Mouse (Mus musculus): Measurements from ENCODE around the gene Pfkfb4.
A peak's percentile ranks its signal among the peaks of the same experiment; 100 is the strongest.

Gene Pfkfb4

GRCm38 (mm10) chr9:108991428-108992084 lies at the start of gene Pfkfb4:
Pfkfb4 (plus strand) TSS chr9:108991778.
- peak; percentile 100 for DNase-seq (ENCODE audit: low read depth, low spot score)

DNA sequence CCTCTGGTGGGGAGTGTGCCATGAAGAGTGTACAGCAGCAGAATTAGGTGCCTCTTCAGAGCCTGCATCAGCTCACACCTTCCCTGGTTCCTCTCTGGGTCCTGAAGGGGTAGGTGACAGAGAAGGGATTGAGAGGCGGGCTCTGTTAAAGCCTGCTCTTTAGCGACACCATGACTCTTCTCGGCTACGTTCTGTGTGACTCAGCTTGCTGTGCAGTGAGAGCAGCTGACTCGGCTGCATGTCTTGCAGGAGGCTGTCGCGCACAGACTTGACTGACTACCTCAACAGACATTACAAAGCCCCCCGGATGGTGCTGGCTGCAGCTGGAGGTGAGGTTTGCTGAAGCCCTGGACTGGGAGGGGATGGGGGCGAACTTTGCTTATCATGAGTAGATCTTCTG lies 46.5 kb upstream of the Pfkfb4 start:
- DNase-seq (ENCODE audit: low read depth, low spot score) = no peak

- no peak for DNase-seq (ENCODE audit: low read depth, low spot score)
Observed at GRCm38 (mm10) chr9:108945608-108946007, 46.0 kb upstream of the Pfkfb4 start.

DNA sequence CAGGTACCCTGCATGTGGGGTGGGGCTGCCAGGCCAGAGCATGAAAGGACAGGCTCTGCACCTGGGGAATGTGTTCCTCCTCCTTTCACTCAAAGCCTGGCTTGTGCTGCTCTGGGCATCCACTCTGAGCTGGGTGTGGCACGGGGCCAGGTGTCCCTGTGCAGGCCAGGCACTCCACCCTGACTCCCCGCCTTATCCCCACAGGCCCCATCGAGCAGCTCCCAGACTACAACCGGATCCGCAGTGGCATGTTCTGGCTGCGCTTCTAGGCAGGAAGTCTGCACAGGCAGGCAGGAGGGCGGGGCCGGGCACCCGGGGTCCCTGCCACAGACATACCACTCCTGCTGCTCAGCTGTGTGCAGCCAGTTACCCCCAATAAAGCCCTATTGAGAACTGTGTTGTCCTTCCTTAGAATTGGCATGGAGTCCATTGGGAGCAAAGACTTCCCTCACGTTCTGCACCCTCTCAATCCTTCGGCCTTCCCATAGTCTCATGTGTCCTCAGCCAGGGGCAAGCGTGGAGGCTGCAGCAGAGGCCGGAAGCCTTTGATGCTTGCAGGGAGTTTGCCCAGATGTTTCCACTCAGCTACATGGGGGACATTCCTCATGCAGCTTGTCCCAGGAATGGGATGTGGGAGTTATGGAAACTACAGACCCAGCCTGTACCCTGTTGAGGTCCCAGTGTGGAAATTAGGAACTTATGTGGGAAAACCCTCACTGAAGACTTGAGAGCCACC lies 42.2 kb upstream of the Pfkfb4 start:
- DNase-seq (ENCODE audit: low read depth, low spot score) = no peak

- DNase-seq (ENCODE audit: low read depth, low spot score) = no peak
Observed at GRCm38 (mm10) chr9:108949967-108950728, 41.4 kb upstream of the Pfkfb4 start.

GRCm38 (mm10) chr9:108953081-108953636 lies 38.4 kb upstream of the Pfkfb4 start, which contains the start of gene Col7a1:
Col7a1 (plus strand) TSS chr9:108953586.
- peak; percentile 46 for DNase-seq (ENCODE audit: low read depth, low spot score)

DNA sequence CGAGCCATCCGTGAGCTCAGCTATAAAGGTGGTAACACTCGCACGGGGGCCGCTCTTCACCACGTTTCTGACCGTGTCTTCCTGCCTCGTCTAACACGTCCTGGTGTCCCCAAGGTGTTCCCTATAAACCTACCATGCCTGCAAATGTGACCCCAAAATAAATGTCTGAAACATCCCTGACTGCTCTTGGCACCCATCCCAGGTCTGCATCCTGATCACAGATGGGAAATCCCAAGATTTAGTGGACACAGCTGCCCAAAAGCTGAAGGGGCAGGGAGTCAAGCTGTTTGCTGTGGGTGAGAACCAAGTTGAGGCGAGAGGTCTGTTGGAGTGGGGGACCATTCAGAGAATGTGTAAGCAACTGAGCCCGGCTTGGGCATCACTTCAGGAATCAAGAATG lies 36.3 kb upstream of the Pfkfb4 start:
- DNase-seq (ENCODE audit: low read depth, low spot score) = no peak

- DNase-seq (ENCODE audit: low read depth, low spot score) = no peak
Observed at GRCm38 (mm10) chr9:108955846-108956245, 35.7 kb upstream of the Pfkfb4 start.

GRCm38 (mm10) chr9:108963577-108963976 lies 28.0 kb upstream of the Pfkfb4 start:
- DNase-seq (ENCODE audit: low read depth, low spot score) = no peak

DNA sequence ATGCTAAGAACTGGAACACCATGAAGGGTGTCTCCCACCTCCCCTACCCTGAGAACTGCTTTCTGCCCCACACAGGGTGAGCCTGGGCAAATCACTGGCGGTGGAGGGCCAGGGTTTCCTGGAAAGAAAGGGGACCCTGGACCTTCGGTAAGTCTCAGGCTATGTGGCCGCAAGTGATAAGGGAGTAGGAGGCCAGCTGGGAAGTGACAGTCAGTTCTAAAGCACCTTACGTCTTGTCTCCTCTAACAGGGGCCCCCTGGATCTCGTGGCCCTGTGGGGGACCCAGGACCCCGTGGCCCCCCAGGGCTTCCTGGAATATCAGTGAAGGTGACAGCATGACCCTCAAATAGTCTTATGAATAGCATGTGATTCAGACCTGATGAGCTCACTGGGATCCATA lies 27.2 kb upstream of the Pfkfb4 start:
- DNase-seq (ENCODE audit: low read depth, low spot score) = no peak

DNA sequence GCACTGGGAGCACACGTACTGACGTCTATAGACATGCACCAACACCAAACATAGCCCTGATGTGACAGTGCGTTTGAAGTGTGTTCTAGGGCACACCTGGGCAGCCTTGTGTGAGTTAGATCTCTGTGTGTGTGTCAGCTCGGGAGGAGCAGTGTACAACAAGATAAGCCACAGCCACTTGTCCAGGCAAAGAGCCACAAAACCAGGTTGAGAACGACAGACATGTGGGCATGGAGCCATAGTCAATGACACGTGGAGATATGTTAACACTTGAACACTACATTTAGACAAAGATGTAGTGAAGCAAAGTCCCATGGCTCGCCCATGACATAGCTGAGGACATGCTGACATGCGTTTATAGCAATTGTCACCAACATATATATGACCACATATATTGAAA lies 21.0 kb upstream of the Pfkfb4 start:
- DNase-seq (ENCODE audit: low read depth, low spot score) = no peak

- DNase-seq (ENCODE audit: low read depth, low spot score) = no peak
Observed at GRCm38 (mm10) chr9:108976483-108976882, 15.1 kb upstream of the Pfkfb4 start.

DNA sequence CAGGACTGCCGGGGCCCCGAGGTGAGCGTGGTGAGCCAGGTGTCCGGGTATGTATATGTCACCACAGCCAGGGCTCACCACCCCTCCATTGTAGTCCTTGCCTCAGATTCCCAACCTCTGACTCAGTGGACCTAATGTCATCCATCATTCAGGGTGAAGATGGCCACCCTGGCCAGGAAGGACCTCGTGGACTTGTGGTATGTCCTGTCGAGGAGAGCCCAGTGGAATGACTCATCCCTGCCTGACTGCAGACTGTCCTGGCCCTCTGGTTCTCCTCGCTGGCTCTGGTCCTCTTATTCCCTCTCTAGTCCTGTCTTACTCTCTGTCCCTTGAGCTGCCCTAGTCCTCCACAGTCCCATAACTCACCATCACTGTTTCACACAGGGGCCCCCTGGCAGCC lies 13.6 kb upstream of the Pfkfb4 start:
- DNase-seq (ENCODE audit: low read depth, low spot score) = no peak

- no peak for DNase-seq (ENCODE audit: low read depth, low spot score)
Observed at GRCm38 (mm10) chr9:108982498-108982897, 9.1 kb upstream of the Pfkfb4 start.

DNA sequence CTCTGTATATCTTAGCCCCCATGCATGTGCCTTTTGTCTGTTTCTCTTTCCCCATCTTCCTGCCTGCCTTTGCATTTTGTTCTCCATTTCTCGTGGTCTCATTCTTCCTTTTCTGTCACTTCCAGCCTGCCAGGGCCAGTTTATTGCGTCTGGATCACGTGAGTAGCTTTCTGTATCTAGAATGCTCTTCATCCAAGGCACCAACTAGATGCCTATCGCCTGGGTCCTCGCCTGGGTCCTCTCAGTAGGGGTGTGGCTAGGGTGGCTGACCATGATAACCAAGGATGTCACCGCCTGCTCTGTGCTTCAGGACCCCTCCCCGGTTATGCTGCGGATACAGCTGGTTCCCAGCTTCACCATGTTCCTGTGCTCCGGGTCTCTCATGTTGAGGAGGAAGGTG lies 8.4 kb upstream of the Pfkfb4 start:
- DNase-seq (ENCODE audit: low read depth, low spot score) = no peak

- DNase-seq (ENCODE audit: low read depth, low spot score) = no peak
Observed at GRCm38 (mm10) chr9:108985710-108986109, 5.9 kb upstream of the Pfkfb4 start, which contains the start of gene Ucn2. Ucn2 (plus strand) TSS chr9:108986010.

GRCm38 (mm10) chr9:108987704-108988350 lies 3.8 kb upstream of the Pfkfb4 start:
- DNase-seq (ENCODE audit: low read depth, low spot score) = peak; percentile 58

DNA sequence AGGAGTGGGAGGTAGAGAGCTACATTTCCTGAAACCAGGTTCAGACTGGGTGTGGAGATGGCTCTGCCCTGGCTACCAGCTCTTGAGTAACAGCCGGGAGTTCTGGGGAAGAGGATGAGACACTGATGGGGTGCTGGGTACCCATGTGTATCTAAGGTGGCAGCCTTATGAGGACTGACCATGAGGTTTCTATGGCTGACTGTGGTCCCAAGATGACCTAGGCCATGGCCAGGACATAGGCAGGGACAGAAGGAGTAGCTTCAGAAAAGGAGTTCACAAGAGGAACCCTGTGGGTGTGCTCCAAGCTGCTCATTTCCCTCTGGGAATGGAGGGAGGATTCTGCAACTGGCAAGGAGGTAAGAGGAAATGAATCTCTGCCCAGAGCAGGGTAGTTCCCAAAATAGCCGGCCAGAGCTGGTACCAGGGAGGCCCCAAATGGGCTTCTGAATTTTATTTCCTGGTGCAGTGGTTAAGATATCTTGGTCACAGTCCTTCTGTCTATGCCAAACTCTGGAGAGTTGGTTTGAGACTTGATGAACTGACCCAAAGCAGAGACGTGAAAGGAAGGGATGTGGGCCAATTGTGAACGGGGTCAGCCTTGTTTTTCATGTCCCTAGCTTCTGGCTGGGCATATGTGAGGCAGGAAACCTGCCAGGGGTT lies 1.6 kb upstream of the Pfkfb4 start:
- DNase-seq (ENCODE audit: low read depth, low spot score) = no peak

GRCm38 (mm10) chr9:108990462-108990820 lies 1.1 kb upstream of the Pfkfb4 start:
- no peak for DNase-seq (ENCODE audit: low read depth, low spot score)

DNA sequence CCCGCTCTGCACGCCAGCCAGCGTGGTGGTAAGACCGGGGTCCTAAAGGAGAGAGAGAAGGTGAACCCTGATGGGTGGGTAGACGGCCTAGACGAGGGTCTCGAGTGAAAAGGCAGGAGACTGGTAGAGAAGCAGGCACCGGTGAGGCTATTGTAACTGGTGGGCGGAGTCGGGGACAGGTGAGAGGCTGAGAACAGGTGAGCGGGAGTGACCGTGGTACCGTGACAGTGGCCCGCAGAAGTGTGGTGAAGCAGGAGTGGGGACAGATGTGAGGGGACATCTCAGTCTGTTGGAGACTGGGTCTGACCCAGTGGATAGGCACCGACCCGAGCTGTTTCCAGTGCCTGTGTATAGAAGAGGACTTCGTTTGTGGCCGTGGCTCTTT lies 499 bp downstream of the Pfkfb4 start:
- no peak for DNase-seq (ENCODE audit: low read depth, low spot score)

Measured in R1 (cell line).